Mouse (Mus musculus) forebrain, embryonic 11.5 days (tissue): ENCODE results near the gene Fdxacb1. TPM values are rescaled to one million over a fixed set of nuclear protein-coding genes. Genes with fewer than 3 reads are reported as not detected.

Source experiments
- ATAC-seq: fragments of 200-750 bp; cut with Nextera tagmentation; replicated peaks from 2 replicates; pipeline ENCODE4 v1.8.0; 2017; ENCODE audit warnings: moderate TSS enrichment; ENCODE audit not compliant: low FRiP score
- DNase-seq: peaks from one replicate; pipeline ENCODE4 v3.0.0-alpha.2; 2017; ENCODE audit warnings: low spot score
- H3K27ac ChIP-seq: fragments of 300-500 bp; sonication (generic); 2 replicates; pipeline ENCODE4 v1.5.1; 2014; ENCODE audit warnings: low read depth, low read length
- H3K27me3 ChIP-seq: fragments of 300-500 bp; sonication (generic); 2 replicates; pipeline ENCODE4 v1.6.1; 2014; ENCODE audit warnings: mild to moderate bottlenecking, low read length, mixed read lengths; ENCODE audit not compliant: control insufficient read depth, insufficient read depth
- H3K36me3 ChIP-seq: fragments of 300-500 bp; sonication (generic); 2 replicates; pipeline ENCODE4 v1.6.1; 2014; ENCODE audit warnings: mild to moderate bottlenecking, low read length, moderate library complexity, mixed read lengths; ENCODE audit not compliant: control insufficient read depth, insufficient read depth
- H3K4me1 ChIP-seq: fragments of 300-500 bp; sonication (generic); replicated peaks from 2 replicates; pipeline ENCODE4 v1.6.1; 2014; ENCODE audit warnings: low read length, mixed read lengths; ENCODE audit not compliant: control insufficient read depth, insufficient read depth
- H3K4me2 ChIP-seq: fragments of 300-500 bp; sonication (generic); 2 replicates; pipeline ENCODE4 v1.6.1; 2014; ENCODE audit warnings: low read depth, mild to moderate bottlenecking, low read length, moderate library complexity, mixed read lengths; ENCODE audit not compliant: severe bottlenecking
- H3K4me3 ChIP-seq: fragments of 300-500 bp; sonication (generic); 2 replicates; pipeline ENCODE4 v1.5.1; 2014; ENCODE audit warnings: low read depth, low read length
- H3K9ac ChIP-seq: fragments of 300-500 bp; sonication (generic); 2 replicates; pipeline ENCODE4 v1.6.1; 2014; ENCODE audit warnings: low read length
- H3K9me3 ChIP-seq: fragments of 300-500 bp; sonication (generic); 2 replicates; pipeline ENCODE4 v1.6.1; 2016; ENCODE audit warnings: low read length, mixed read lengths; ENCODE audit not compliant: control insufficient read depth
- WGBS: fragments of 180-500 bp; shearing (Covaris S2); extraction: QIAGEN DNeasy Blood & Tissue Kit; methylation state at CpG from one replicate; pipeline ENCODE4 v1.1.7; 2014; 5-methylcytosine and 5-hydroxymethylcytosine counted together
- polyA plus RNA-seq: library from polyadenylated mRNA; unstranded; fragments of >200 nt; fragmentation: Nextera tagmentation; extraction: Ambion mirVana; gene quantifications from 2 replicates; pipeline ENCODE4 v1.2.1, GENCODE M21; 2014

Fdxacb1 gene
- polyA plus RNA-seq, 1 experiment from 2014 or later = 12.6 TPM

DNA sequence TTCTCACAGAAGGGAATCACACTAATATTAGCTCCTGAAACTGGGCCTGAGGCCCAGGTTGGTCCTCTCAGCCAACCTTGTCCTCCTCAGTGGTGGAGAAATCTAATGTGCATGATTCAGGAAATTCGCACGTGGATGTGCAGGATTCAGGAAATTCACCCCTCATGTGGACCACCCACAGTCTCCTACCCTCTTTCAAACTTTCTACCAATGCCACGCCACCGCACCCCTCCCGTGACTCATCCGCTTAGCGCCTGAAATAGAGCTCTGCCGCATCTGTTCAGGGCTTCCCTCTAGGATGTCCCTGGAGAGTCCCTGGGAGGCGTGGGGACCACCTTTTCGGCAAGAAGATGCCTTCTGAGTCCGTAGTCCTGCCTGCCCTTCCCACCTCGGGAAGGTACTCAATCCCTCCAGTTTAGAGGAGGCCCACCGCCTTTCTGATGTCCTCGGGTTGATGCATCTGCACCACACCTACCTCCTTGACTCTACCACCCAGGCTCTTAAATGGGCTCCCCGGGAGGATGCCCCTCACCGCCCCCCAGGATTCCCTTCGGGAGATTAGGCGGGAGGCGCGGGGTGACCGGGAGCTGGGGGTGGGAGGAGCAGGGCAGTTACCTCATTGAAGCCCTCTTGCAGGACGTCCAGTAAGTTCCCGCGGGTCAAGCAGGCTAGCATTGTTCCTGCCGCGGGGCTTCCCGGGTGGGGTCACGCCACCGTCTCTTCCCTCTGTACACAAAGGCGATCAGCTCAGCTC lies 40.7 kb upstream of the Fdxacb1 start:
- WGBS = 2% methylated on average over 30 of the region's 30 CpGs
- ATAC-seq = peak; percentile 32
- H3K9me3 ChIP-seq = no peaks in the 10 kb centered on the region

DNA sequence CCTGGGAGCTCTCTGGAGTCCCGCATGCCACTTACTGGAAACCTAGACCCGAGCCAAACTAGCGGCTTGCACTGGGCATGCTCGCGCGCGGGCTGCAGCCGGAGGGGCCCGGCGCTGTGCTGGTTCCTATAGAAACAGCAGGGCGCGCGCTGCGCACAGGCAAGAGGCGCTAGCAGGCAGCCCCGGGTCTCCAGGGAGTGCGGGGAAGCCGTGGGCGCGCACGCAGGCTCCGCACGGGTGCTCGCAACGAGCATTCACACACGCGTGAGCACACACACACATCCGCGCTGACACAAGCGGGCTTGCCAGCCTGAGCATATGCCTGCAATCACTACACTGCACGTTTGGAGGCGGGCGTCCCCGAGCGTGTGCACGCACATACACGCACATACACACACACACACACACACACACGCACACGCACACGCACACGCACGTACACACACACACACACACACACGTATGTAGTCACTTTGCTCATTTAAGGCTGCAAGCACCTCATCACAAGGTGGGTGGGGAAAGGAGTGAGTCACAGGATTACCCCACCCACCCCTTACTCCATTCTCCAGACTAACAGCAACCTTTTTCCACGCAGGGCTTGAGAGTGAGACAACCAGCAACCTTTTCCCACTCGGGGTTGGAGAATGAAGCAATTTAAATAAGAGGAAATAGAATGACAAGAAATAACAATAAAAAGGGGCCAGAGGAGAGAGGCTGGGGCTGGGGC lies 39.9 kb upstream of the Fdxacb1 start:
- DNase-seq (peak; percentile 91), ATAC-seq (peak; percentile 92)
- Histone ChIP-seq H3K4me3 (peak overlapping the region; percentile 54), H3K27me3 (no peaks in the 10 kb centered on the region), H3K9ac (peak overlapping the region; percentile 69), H3K4me2 (peak overlapping the region; percentile 89), H3K36me3 (no peaks in the 10 kb centered on the region), H3K27ac (peak overlapping the region; percentile 64; the same call in 1 of the 2 replicates), H3K9me3 (no peaks in the 10 kb centered on the region), H3K4me1 (peaks cover 16% of the 10 kb centered on the region)
- WGBS = under 1% methylated on average over 45 of the region's 45 CpGs

More for the DNA sequence above, 40.7 kb upstream of the Fdxacb1 start:
- peak overlapping the region; percentile 69 for H3K9ac ChIP-seq
- H3K4me3 ChIP-seq = peak overlapping the region; percentile 54
- no peaks in the 10 kb centered on the region for H3K36me3 ChIP-seq
- H3K4me1 ChIP-seq = peaks cover 15% of the 10 kb centered on the region
- H3K4me2 ChIP-seq = peak overlapping the region; percentile 89
- H3K27me3 ChIP-seq = no peaks in the 10 kb centered on the region
- DNase-seq = peak; percentile 63
- peak overlapping the region; percentile 64 for H3K27ac ChIP-seq

DNA sequence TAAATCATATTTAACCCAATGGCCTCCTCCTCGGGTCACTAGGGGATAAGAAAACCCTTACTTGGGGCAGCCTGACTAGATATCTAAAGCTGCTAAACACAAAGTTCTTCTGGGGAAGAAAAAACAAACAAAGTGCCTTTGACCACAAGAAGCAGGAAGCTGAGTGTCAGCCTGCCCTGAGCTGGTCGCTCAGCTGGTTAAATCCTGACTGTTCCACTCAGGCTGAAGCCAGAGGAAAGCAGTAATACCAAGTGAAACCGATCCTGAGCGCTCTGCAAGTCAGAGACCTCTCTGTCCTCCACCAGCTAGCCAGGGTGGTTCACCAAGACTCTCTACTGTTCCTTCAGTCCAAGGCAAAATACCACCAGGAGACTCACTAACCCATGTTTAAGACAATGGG lies 38.4 kb upstream of the Fdxacb1 start:
- Histone ChIP-seq H3K4me3 (no peak overlapping the region), H3K27ac (no peak overlapping the region), H3K4me2 (no peak overlapping the region), H3K9me3 (no peaks in the 10 kb centered on the region), H3K4me1 (peaks cover 18% of the 10 kb centered on the region), H3K9ac (no peak overlapping the region), H3K27me3 (no peaks in the 10 kb centered on the region), H3K36me3 (no peaks in the 10 kb centered on the region)
- ATAC-seq (no peak), DNase-seq (no peak)
- 71% methylated on average over 4 of the region's 4 CpGs for WGBS

DNA sequence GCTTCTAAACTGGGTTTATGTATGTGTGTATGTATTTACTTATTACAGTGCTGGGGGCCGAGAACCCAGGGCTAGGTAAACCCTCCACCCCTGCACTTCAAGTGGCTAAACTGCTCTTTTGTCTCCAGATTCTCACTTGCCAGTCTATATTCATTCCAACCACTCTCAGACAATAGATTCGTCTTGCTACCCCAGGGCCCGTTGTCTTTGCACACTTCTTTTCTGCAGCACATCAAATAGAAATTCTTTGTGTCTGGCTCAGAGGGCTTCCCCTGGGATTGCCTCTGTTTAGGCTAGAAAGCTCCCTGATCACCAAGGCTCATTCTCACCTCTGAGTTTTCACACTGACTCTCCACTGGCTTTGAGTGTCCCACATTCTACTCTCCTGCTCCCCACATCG lies 35.5 kb upstream of the Fdxacb1 start:
- no peak overlapping the region for H3K4me3 ChIP-seq
- no peaks in the 10 kb centered on the region for H3K36me3 ChIP-seq
- ATAC-seq (no peak), DNase-seq (no peak)
- H3K9me3 ChIP-seq = no peaks in the 10 kb centered on the region
- H3K4me1 ChIP-seq = peaks cover 5% of the 10 kb centered on the region; the same call in 1 of the 2 replicates
- H3K27ac ChIP-seq = peak overlapping the region; percentile 26; the same call in 1 of the 2 replicates
- H3K27me3 ChIP-seq = no peaks in the 10 kb centered on the region; the same call in 1 of the 2 replicates
- WGBS = 14% methylated on average over 4 of the region's 4 CpGs
- H3K4me2 ChIP-seq = no peak overlapping the region
- H3K9ac ChIP-seq = no peak overlapping the region

DNA sequence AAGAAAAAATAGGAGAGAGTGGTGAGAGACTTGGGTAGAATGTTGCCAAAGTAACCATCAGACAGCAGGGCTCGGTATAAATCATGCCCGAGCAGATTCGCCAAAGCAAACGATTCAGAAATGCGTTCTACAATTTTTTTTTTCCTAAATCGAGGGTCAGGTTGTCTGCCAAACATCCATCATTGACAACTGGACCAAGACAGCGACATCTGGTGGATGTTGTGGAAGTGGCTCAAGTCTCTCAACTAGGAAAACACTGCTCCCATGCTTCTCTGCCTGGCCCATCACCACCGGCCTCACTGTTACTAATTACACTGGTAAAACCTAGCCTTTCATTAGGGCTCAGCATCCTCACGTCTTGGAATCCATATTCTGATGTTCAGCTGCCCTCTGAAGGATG lies 33.0 kb upstream of the Fdxacb1 start:
- 9% methylated on average over 9 of the region's 9 CpGs for WGBS
- Histone ChIP-seq H3K4me1 (peaks cover 7% of the 10 kb centered on the region; the same call in 1 of the 2 replicates), H3K4me2 (no peak overlapping the region), H3K4me3 (no peak overlapping the region), H3K27me3 (no peaks in the 10 kb centered on the region; the same call in 1 of the 2 replicates), H3K36me3 (no peaks in the 10 kb centered on the region), H3K27ac (no peak overlapping the region), H3K9me3 (no peaks in the 10 kb centered on the region), H3K9ac (no peak overlapping the region)
- ATAC-seq = no peak
- DNase-seq = peak; percentile 72

DNA sequence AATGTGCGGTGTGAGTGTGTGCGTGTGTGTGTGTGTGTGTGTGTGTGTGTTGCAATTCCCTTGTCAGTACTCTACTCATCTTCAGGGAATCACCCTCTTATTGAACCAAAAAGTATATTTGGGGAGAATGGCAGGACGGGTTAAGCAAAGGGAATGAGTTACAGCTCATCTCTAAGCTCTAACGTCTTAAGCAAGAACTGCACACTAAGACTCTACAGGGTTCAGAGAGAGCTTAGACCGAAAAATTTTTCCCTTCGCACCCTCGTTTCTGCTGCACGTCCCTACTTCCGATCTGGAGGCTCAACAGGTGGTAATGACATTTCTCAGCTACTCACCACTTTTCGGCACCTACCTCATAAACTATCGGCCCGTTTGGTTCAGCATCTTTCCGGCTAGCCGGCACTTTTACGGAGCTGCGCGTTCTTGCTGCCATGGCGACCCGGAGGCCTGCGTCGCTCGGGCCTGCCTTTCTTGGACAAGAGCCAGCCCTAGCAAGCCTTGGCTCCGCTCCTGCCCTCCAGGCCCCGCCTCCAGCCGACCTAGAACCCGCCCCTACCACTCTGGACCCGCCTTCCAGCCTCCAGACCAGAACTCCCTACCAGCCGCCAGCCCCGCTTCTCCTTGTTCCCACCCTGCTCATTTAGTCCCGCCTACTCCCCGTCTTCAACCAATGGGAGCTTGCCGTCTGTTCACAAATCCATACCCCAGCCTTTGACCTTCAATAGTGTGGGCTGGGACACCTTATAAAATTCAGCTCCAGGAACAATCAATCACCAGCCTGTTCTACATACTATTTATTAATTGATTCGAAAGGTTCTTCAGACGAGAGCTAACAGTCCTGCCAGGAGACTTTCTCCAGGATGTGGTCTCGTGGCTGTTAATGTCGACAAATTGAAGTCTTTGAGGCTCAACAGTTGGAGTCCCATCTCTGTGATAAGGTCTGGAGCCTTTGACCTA lies 28.8 kb upstream of the Fdxacb1 start, which contains the start of gene Dixdc1:
Gene Dixdc1 (minus strand): TSS at position 604 of the 957 bp plus-strand sequence.
- Histone ChIP-seq H3K27ac (no peak within 1 kb of the TSS), H3K9me3 (no peaks in the 10 kb centered on the region), H3K4me1 (0 out of 2 replicates have a peak, but pooled peaks cover 2% of the 10 kb centered on the region), H3K4me2 (peak within 1 kb of the TSS; percentile 71), H3K27me3 (no peaks in the 10 kb centered on the region; the same call in 1 of the 2 replicates), H3K36me3 (no peaks in the 10 kb centered on the region), H3K4me3 (peak within 1 kb of the TSS; percentile 29), H3K9ac (no peak within 1 kb of the TSS; the same call in 1 of the 2 replicates)
- peak; percentile 99 for ATAC-seq
- WGBS = 15% methylated on average over 36 of the region's 36 CpGs
- peak; percentile 96 for DNase-seq

DNA sequence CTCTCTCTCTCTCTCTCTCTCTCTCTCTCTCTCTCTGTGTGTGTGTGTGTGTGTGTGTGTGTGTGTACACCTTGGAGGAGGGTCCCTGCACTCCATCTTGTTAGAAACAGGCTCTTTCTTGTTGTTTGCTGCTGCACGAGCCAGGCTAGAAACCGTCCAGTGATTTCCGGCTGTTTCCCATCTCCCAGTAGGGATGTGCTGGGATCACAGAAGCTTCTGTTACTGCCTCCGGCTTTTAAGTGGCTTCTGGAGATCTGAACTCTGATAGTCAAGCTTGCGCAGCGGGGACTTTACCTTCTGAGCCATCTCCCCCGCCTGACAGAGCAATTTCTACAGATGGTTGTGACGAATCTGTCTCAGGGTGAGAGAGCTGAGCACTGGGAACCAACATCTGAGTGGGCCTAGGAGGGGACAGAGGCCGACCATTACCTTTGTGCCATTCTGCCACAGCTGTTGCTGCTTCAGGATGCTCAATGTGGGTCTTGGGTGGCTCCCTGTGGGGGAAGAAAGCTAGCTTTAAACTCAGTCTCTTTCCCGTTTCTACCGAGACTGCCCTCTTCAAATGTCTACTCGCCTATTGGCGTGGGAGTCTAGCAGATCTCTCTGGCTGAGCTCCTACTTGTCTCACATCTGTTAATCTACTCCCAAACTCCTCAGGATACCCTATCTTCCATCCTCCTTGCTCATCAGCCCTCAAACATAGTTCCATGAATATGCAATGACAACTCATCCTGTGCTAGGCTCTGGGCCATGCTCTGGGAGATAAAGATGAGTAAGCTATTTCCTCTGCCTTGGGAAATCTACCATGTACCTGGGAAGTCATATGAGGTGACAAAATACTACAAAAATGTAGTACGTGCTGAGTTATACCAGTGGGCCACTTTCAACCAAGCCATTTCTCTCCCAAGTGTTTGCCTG lies 26.9 kb upstream of the Fdxacb1 start:
- ATAC-seq (no peak), DNase-seq (no peak)
- H3K9me3 ChIP-seq = no peaks in the 10 kb centered on the region
- 0 out of 2 replicates have a peak, but pooled peaks cover 2% of the 10 kb centered on the region for H3K4me1 ChIP-seq
- H3K9ac ChIP-seq = no peak overlapping the region
- no peaks in the 10 kb centered on the region for H3K36me3 ChIP-seq
- no peak overlapping the region for H3K4me3 ChIP-seq
- H3K27me3 ChIP-seq = no peaks in the 10 kb centered on the region; the same call in 1 of the 2 replicates
- WGBS = 90% methylated on average over 14 of the region's 14 CpGs
- H3K27ac ChIP-seq = no peak overlapping the region
- H3K4me2 ChIP-seq = no peak overlapping the region
